Mouse (Mus musculus) embryonic facial prominence, embryonic 15.5 days (tissue): Measurements from ENCODE around the gene Mrps18c. TPM values are rescaled to one million over a fixed set of nuclear protein-coding genes. Genes with fewer than 3 reads are reported as not detected.

Experiments
- ATAC-seq: fragments of 200-750 bp; cut with Nextera tagmentation; 2 replicates; pipeline ENCODE4 v1.8.0; 2017; ENCODE audit warnings: low read depth, moderate TSS enrichment; ENCODE audit not compliant: insufficient number of reproducible peaks, low FRiP score, low TSS enrichment
- H3K27ac ChIP-seq: fragments of 300-500 bp; sonication (generic); replicated peaks from 2 replicates; pipeline ENCODE4 v1.5.1; 2015; ENCODE audit warnings: mild to moderate bottlenecking, inconsistent platforms
- H3K27me3 ChIP-seq: fragments of 300-500 bp; sonication (generic); 2 replicates; pipeline ENCODE4 v1.6.1; 2015; ENCODE audit warnings: inconsistent platforms
- H3K36me3 ChIP-seq: fragments of 300-500 bp; sonication (generic); 2 replicates; pipeline ENCODE4 v1.6.1; 2015; ENCODE audit warnings: mild to moderate bottlenecking, inconsistent platforms
- H3K4me1 ChIP-seq: fragments of 300-500 bp; sonication (generic); 2 replicates; pipeline ENCODE4 v1.6.1; 2015; ENCODE audit warnings: inconsistent platforms
- H3K4me2 ChIP-seq: fragments of 300-500 bp; sonication (generic); replicated peaks from 2 replicates; pipeline ENCODE4 v1.6.1; 2015; ENCODE audit warnings: mild to moderate bottlenecking, inconsistent platforms
- H3K4me3 ChIP-seq: fragments of 300-500 bp; sonication (generic); replicated peaks from 2 replicates; pipeline ENCODE4 v1.5.1; 2015; ENCODE audit warnings: mild to moderate bottlenecking, inconsistent platforms
- H3K9ac ChIP-seq: fragments of 300-500 bp; sonication (generic); 2 replicates; pipeline ENCODE4 v1.6.1; 2015; ENCODE audit warnings: inconsistent platforms
- H3K9me3 ChIP-seq: fragments of 300-500 bp; sonication (generic); replicated peaks from 2 replicates; pipeline ENCODE4 v1.6.1; 2016; ENCODE audit warnings: inconsistent platforms
- WGBS: fragments of 180-500 bp; shearing (Covaris S2); methylation state at CpG from one replicate; pipeline ENCODE4 v1.1.7; 2015; 5-methylcytosine and 5-hydroxymethylcytosine counted together
- polyA plus RNA-seq: library from polyadenylated mRNA; unstranded; fragments of >200 nt; fragmentation: Nextera tagmentation; extraction: Ambion mirVana; gene quantifications from 2 replicates; pipeline ENCODE4 v1.2.1, GENCODE M21; 2015

Mrps18c gene
- polyA plus RNA-seq, 1 experiment from 2014 or later = 139 TPM

- Histone ChIP-seq H3K4me2 (no peak overlapping the region), H3K36me3 (peaks cover 66% of the 10 kb centered on the region), H3K4me3 (no peak overlapping the region), H3K4me1 (no peaks in the 10 kb centered on the region), H3K27me3 (no peaks in the 10 kb centered on the region), H3K27ac (no peak overlapping the region), H3K9me3 (no peaks in the 10 kb centered on the region), H3K9ac (no peak overlapping the region)
- ATAC-seq = no peak
- 94% methylated on average over 13 of the region's 13 CpGs for WGBS
Measured at GRCm38 (mm10) chr5:100779002-100779401, 19.4 kb upstream of the Mrps18c start.

GRCm38 (mm10) chr5:100787527-100787926 lies 10.9 kb upstream of the Mrps18c start:
- no peak overlapping the region for H3K4me3 ChIP-seq
- no peaks in the 10 kb centered on the region for H3K4me1 ChIP-seq
- no peaks in the 10 kb centered on the region for H3K27me3 ChIP-seq
- no peak overlapping the region for H3K9ac ChIP-seq
- 83% methylated on average over 9 of the region's 9 CpGs for WGBS
- H3K27ac ChIP-seq = no peak overlapping the region
- H3K9me3 ChIP-seq = no peaks in the 10 kb centered on the region
- H3K36me3 ChIP-seq = peaks cover 66% of the 10 kb centered on the region
- H3K4me2 ChIP-seq = no peak overlapping the region
- no peak for ATAC-seq

- Histone ChIP-seq H3K27ac (no peak overlapping the region), H3K9ac (no peak overlapping the region), H3K27me3 (no peaks in the 10 kb centered on the region), H3K4me1 (peaks cover 2% of the 10 kb centered on the region; the same call in 1 of the 2 replicates), H3K4me2 (no peak overlapping the region), H3K4me3 (no peak overlapping the region), H3K9me3 (no peaks in the 10 kb centered on the region), H3K36me3 (peaks cover 66% of the 10 kb centered on the region)
- ATAC-seq = no peak
- WGBS = 80% methylated on average over 7 of the region's 7 CpGs
Measured at GRCm38 (mm10) chr5:100792261-100792660, 6.2 kb upstream of the Mrps18c start.

GRCm38 (mm10) chr5:100794084-100794483 lies 4.3 kb upstream of the Mrps18c start:
- Histone ChIP-seq H3K27me3 (no peaks in the 10 kb centered on the region), H3K9ac (no peak overlapping the region), H3K36me3 (peaks cover 48% of the 10 kb centered on the region), H3K4me3 (no peak overlapping the region), H3K4me2 (no peak overlapping the region), H3K27ac (no peak overlapping the region), H3K4me1 (peaks cover 10% of the 10 kb centered on the region; the same call in 1 of the 2 replicates), H3K9me3 (no peaks in the 10 kb centered on the region)
- 76% methylated on average over 5 of the region's 5 CpGs for WGBS
- ATAC-seq = no peak

GRCm38 (mm10) chr5:100818341-100818740 lies 19.9 kb downstream of the Mrps18c start:
- H3K36me3 ChIP-seq = peaks cover 14% of the 10 kb centered on the region
- no peak for ATAC-seq
- no peaks in the 10 kb centered on the region for H3K9me3 ChIP-seq
- no peaks in the 10 kb centered on the region for H3K27me3 ChIP-seq
- no peak overlapping the region for H3K9ac ChIP-seq
- 61% methylated on average over 4 of the region's 4 CpGs for WGBS
- no peak overlapping the region for H3K27ac ChIP-seq
- H3K4me3 ChIP-seq = no peak overlapping the region
- no peak overlapping the region for H3K4me2 ChIP-seq
- peaks cover 4% of the 10 kb centered on the region for H3K4me1 ChIP-seq

GRCm38 (mm10) chr5:100819568-100820480 lies 21.4 kb downstream of the Mrps18c start:
- WGBS = 25% methylated on average over 16 of the region's 16 CpGs

GRCm38 (mm10) chr5:100820483-100821184 lies 22.2 kb downstream of the Mrps18c start, which contains the start of gene Abraxas1:
Abraxas1 (minus strand) TSS chr5:100820965.
- Histone ChIP-seq H3K9me3 (no peaks in the 10 kb centered on the region), H3K4me1 (peaks cover 4% of the 10 kb centered on the region), H3K4me2 (peak within 1 kb of the TSS; percentile 59), H3K4me3 (peak within 1 kb of the TSS; percentile 76), H3K9ac (peak within 1 kb of the TSS; percentile 96), H3K27ac (peak within 1 kb of the TSS; percentile 77), H3K27me3 (no peaks in the 10 kb centered on the region), H3K36me3 (peaks cover 2% of the 10 kb centered on the region; the same call in 1 of the 2 replicates)
- ATAC-seq = peak; percentile 92
- WGBS = under 1% methylated on average over 63 of the region's 63 CpGs

More at GRCm38 (mm10) chr5:100819568-100820480, 21.4 kb downstream of the Mrps18c start:
- Histone ChIP-seq H3K36me3 (peaks cover 5% of the 10 kb centered on the region), H3K4me2 (peak overlapping the region; percentile 59), H3K9ac (peak overlapping the region; percentile 96), H3K27ac (peak overlapping the region; percentile 77; the same call in 1 of the 2 replicates), H3K27me3 (no peaks in the 10 kb centered on the region), H3K4me3 (peak overlapping the region; percentile 76), H3K4me1 (peaks cover 4% of the 10 kb centered on the region), H3K9me3 (no peaks in the 10 kb centered on the region)
- ATAC-seq = no peak

- no peaks in the 10 kb centered on the region for H3K9me3 ChIP-seq
- peak overlapping the region; percentile 76; the same call in 1 of the 2 replicates for H3K4me3 ChIP-seq
Measured at GRCm38 (mm10) chr5:100821375-100821774, 22.9 kb downstream of the Mrps18c start.

GRCm38 (mm10) chr5:100822826-100823225 lies 24.4 kb downstream of the Mrps18c start:
- no peaks in the 10 kb centered on the region for H3K36me3 ChIP-seq
- no peak for ATAC-seq
- H3K4me1 ChIP-seq = peaks cover 4% of the 10 kb centered on the region
- H3K27ac ChIP-seq = no peak overlapping the region
- H3K4me3 ChIP-seq = no peak overlapping the region
- 72% methylated on average over 7 of the region's 7 CpGs for WGBS
- H3K9me3 ChIP-seq = no peaks in the 10 kb centered on the region
- H3K4me2 ChIP-seq = no peak overlapping the region
- H3K9ac ChIP-seq = no peak overlapping the region
- no peaks in the 10 kb centered on the region for H3K27me3 ChIP-seq

More at GRCm38 (mm10) chr5:100821375-100821774, 22.9 kb downstream of the Mrps18c start:
- WGBS = 75% methylated on average over 8 of the region's 8 CpGs
- no peaks in the 10 kb centered on the region for H3K36me3 ChIP-seq
- H3K4me2 ChIP-seq = peak overlapping the region; percentile 59
- H3K9ac ChIP-seq = no peak overlapping the region
- H3K4me1 ChIP-seq = peaks cover 4% of the 10 kb centered on the region
- no peaks in the 10 kb centered on the region for H3K27me3 ChIP-seq
- ATAC-seq = no peak
- H3K27ac ChIP-seq = no peak overlapping the region

GRCm38 (mm10) chr5:100825975-100826374 lies 27.5 kb downstream of the Mrps18c start:
- Histone ChIP-seq H3K27ac (no peak overlapping the region), H3K4me2 (no peak overlapping the region), H3K27me3 (no peaks in the 10 kb centered on the region), H3K4me3 (no peak overlapping the region), H3K9me3 (no peaks in the 10 kb centered on the region), H3K9ac (no peak overlapping the region), H3K36me3 (no peaks in the 10 kb centered on the region), H3K4me1 (no peaks in the 10 kb centered on the region)
- no peak for ATAC-seq
- WGBS = 14% methylated on average over 2 of the region's 2 CpGs

- no peak overlapping the region for H3K4me3 ChIP-seq
- no peak for ATAC-seq
Measured at GRCm38 (mm10) chr5:100826531-100826930, 28.1 kb downstream of the Mrps18c start.

More at GRCm38 (mm10) chr5:100826531-100826930, 28.1 kb downstream of the Mrps18c start:
- H3K27ac ChIP-seq = no peak overlapping the region
- no peak overlapping the region for H3K9ac ChIP-seq
- H3K4me1 ChIP-seq = no peaks in the 10 kb centered on the region
- H3K27me3 ChIP-seq = no peaks in the 10 kb centered on the region
- 51% methylated on average over 7 of the region's 7 CpGs for WGBS
- no peaks in the 10 kb centered on the region for H3K9me3 ChIP-seq
- no peaks in the 10 kb centered on the region for H3K36me3 ChIP-seq
- H3K4me2 ChIP-seq = no peak overlapping the region
